Mouse (Mus musculus) olfactory bulb, adult 2 months (tissue): ENCODE measurements around the gene Snx1. TPM values are rescaled to one million over a fixed set of nuclear protein-coding genes. Genes with fewer than 3 reads are reported as not detected.

Source experiments
- H3K27ac ChIP-seq: fragments of 200-500 bp; 2 replicates; pipeline ENCODE4 v1.5.1; 2012; ENCODE audit warnings: low read depth, low read length; ENCODE audit not compliant: insufficient read depth
- H3K4me1 ChIP-seq: fragments of 200-500 bp; 2 replicates; pipeline ENCODE4 v1.6.1; 2012; ENCODE audit warnings: low read length; ENCODE audit not compliant: control insufficient read depth, insufficient read depth
- H3K4me3 ChIP-seq: fragments of 200-500 bp; 2 replicates; pipeline ENCODE4 v1.5.1; 2012; ENCODE audit warnings: mild to moderate bottlenecking, low read depth, low read length, moderate library complexity; ENCODE audit not compliant: insufficient read depth
- CTCF ChIP-seq: fragments of 200-500 bp; IDR thresholded peaks from 2 replicates; pipeline ENCODE4 v1.5.1; 2012; ENCODE audit warnings: low read depth, mild to moderate bottlenecking, low read length, moderate library complexity; ENCODE audit not compliant: insufficient read depth
- POLR2A ChIP-seq: fragments of 200-500 bp; IDR thresholded peaks from 2 replicates; pipeline ENCODE4 v1.6.1; 2012; ENCODE audit warnings: mild to moderate bottlenecking, low read depth, low read length, moderate library complexity; ENCODE audit not compliant: insufficient read depth
- WGBS: fragments of 180-500 bp; shearing (Covaris S2); methylation state at CpG from one replicate; pipeline ENCODE4 v1.1.7; 2018; 5-methylcytosine and 5-hydroxymethylcytosine counted together
- polyA plus RNA-seq: library from polyadenylated mRNA; stranded (reverse); fragments of >200 nt; gene quantifications from 2 replicates; pipeline ENCODE4 v1.2.4, GENCODE M21; 2012; ENCODE audit warnings: low replicate concordance; ENCODE audit not compliant: missing spikeins, insufficient read depth, insufficient read length

The Snx1 gene
- polyA plus RNA-seq, 1 experiment: not detected

DNA sequence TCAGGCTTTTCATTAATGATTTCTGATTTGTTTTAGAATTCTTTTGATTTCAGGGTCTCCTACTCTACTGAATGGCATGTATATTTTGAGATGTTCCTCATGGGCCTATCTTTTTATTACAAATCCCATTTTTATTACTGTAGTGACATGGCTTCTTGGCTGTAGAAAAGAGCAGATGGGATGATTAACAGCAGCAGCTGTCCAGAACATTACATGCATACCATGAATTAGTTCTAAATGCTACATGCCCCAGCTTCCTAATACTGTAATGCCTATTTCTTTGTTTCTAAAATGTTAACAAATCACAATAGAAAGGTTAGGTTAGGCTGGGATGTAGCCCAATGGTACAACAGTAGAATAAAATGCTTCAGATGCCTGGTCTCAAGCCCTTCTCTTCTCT lies 5.0 kb downstream of the Snx1 start:
- H3K4me3 ChIP-seq: no peak overlapping the region
- peaks cover 7% of the 10 kb centered on the region; the same call in 1 of the 2 replicates for H3K4me1 ChIP-seq
- TF ChIP-seq CTCF (no peak), POLR2A (no peak)
- no peak overlapping the region for H3K27ac ChIP-seq

DNA sequence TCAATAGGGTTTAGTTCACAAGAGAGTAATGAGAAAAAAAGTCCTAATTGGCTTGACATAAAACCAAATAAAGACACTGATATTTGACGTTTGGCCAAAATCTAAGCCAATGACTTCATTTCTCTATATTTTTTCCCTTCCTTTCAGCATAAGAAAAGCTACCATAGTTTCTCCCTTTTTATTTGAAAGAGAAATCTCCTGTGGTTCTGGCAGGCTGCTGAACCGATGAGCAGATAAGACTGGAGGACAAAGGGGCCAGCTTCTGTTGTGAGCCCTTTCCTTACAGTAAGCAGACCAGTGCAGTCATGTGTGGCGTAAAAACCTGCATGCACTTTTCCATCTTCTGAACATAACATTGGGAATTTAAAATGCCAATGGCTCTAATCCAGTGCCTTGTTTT lies 5.4 kb downstream of the Snx1 start:
- H3K27ac ChIP-seq: no peak overlapping the region
- WGBS: 62% methylated on average over 3 of the region's 3 CpGs
- TF ChIP-seq CTCF: no peak
- TF ChIP-seq POLR2A: no peak
- H3K4me1 ChIP-seq: peaks cover 7% of the 10 kb centered on the region; the same call in 1 of the 2 replicates
- H3K4me3 ChIP-seq: no peak overlapping the region

DNA sequence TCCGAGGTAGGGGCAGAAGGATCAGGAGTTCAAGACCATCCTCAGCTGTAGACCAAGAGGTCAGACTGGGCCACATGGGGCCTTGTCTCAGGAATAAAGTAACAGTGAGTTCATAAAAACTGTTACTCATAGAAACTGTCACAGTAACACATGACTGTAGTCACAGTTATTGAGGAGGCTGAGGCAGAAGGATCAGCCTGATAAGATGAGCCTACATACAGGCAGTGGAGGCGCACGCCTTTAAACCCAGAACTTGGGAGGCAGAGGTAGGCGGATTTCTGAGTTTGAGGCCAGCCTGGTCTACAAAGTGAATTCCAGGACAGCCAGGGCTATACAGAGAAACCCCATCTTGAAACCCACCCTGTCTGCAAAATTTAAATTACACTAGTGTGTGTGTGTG lies 6.3 kb downstream of the Snx1 start:
- TF ChIP-seq POLR2A (no peak), CTCF (no peak)
- Histone ChIP-seq H3K27ac (no peak overlapping the region), H3K4me1 (peaks cover 5% of the 10 kb centered on the region; the same call in 1 of the 2 replicates), H3K4me3 (no peak overlapping the region)
- 98% methylated on average over 4 of the region's 4 CpGs for WGBS

DNA sequence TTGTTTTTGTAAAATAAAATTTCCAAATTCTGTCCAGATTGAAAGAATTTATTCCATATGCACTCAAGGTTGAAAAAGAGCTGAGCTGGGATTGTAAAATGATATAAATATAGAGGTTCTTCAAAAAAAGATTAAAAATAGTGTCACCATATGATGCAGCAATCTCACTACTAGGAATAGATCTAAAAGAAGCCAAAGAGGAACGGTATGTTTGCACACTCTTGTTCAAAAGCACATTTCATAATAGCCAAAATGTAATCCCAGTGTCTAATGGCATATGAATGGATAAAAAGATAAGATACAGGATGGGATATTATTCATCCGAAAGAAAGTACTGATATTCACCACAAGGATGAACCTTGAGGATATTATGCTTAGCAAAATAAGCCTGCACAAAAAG lies 6.9 kb downstream of the Snx1 start:
- WGBS: 81% methylated on average over 2 of the region's 2 CpGs
- no peak overlapping the region for H3K4me3 ChIP-seq
- H3K4me1 ChIP-seq: peaks cover 5% of the 10 kb centered on the region; the same call in 1 of the 2 replicates
- TF ChIP-seq CTCF (no peak), POLR2A (no peak)
- H3K27ac ChIP-seq: no peak overlapping the region

DNA sequence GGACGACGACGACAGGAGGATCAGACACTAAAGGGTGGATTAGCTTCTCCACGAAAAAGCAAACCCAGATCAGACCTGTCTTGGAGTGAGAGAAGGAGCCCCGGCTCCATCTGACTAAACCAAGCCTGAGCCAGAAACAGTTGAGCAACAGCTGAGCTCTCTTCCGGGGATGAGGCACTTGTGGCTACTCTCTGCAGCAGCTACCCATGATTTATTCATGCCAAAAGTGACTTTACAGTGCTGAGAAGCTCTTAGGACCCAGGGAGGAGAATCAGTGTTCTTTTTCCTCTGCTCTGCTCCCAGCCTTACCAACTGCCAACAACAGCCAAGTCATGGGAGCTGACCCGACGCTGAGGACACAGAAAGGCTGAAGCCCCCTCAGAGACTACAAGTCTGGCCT lies 9.5 kb downstream of the Snx1 start:
- Histone ChIP-seq H3K27ac (no peak overlapping the region), H3K4me1 (peaks cover 5% of the 10 kb centered on the region; the same call in 1 of the 2 replicates), H3K4me3 (no peak overlapping the region)
- 42% methylated on average over 8 of the region's 8 CpGs for WGBS
- no peak for TF ChIP-seq POLR2A
- no peak for TF ChIP-seq CTCF

DNA sequence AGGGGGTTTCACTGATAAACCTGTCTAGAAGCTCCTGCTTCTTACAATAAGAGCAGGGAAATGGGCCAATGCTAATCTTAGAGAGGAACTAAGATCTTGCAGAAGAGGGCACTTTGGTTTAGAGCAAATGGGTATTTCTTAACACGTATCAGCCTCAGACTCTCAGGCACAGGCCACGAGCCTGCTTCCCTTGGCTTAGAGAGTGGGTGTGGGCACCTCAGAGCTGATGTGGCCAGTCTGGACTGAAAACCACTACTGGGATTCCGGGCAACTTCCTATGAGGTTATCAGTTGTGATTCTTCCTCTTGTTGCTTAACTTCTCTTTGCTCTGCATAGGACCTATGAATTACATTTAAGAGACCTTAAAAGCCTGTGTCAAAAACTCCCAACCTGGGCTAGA lies 12.0 kb downstream of the Snx1 start:
- TF ChIP-seq POLR2A: no peak
- no peak for TF ChIP-seq CTCF
- 95% methylated on average over 3 of the region's 3 CpGs for WGBS

DNA sequence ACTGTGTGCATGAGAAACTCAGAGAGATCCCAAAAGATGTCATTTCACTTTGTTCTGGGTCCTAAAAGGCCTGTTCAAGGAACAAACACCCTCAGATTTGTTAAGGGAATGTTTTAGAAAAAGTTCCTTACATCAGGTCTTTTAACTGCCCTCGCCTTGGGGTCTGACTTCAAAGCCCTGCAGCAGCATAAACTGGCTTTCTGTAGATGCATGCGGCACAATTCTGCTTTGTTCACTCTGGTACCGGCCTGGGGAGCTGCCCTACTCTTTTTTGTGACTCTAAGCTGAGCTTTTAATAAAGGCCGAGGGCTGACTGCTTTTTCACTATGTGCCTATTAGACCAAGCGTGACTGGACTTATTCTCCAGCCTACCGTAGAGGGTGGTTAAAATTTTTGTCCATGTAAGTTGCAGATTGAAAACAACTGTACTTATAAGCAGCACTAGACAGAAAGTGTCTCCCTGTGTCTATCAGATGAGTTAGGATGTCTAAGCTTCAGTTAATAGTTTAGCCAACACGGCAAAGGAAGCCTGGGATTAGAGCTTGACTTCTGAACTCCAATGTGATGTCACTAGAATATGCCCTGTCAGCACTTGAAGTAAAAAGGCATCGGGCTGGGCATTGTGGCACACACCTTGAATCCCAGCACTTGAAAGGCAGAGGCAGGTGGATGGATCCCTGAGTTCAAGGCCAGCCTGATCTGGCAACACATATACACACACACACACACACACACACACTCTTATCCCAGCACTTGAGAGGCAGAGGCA lies 15.6 kb downstream of the Snx1 start:
- 41% methylated on average over 8 of the region's 8 CpGs for WGBS
- H3K27ac ChIP-seq: no peak overlapping the region
- TF ChIP-seq POLR2A (no peak), CTCF (no peak)
- H3K4me1 ChIP-seq: no peaks in the 10 kb centered on the region
- no peak overlapping the region for H3K4me3 ChIP-seq

More for the DNA sequence above, 12.0 kb downstream of the Snx1 start:
- Histone ChIP-seq H3K4me3 (no peak overlapping the region), H3K27ac (no peak overlapping the region), H3K4me1 (peaks cover 5% of the 10 kb centered on the region; the same call in 1 of the 2 replicates)

DNA sequence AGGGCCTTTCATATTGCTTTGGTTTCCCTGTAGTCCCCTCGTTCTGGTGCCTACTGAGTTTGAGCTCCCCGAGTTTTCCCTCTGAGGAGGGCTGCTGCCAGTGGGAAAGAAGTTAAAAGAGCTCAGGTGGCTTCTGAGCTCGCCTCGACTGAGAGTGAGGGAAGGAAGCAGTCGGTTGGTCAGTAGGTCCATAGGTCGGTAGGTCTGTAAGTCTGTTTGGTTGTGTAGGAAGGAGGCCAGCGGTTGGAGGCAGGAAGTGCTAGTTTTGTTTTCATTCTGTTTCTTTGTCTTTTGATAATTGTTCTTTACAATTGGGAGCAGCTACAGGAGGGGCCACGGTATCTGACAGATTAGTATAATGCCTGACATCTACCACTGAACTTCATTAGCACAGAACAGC lies 16.3 kb downstream of the Snx1 start:
- Histone ChIP-seq H3K27ac (no peak overlapping the region), H3K4me1 (no peaks in the 10 kb centered on the region), H3K4me3 (no peak overlapping the region)
- TF ChIP-seq POLR2A: no peak
- no peak for TF ChIP-seq CTCF
- WGBS: 46% methylated on average over 8 of the region's 8 CpGs

DNA sequence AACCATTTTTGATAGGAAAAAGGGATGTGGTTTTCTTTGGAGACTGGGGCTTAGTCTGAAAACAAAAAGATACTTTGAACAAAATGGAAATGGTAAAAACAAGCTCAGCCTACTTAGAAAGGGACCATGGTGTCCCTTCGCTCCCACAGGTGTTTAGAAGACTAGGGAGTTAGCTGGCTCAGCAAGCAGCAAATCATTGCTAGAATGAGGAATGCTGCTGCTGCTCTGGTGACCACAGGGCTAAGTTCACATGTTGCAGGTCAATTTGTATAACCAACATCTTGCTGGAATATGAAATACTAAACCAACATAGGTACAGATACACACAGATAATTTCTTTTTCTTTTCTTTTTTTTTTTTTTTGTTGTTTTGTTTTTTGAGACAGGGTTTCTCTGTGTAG lies 16.8 kb downstream of the Snx1 start:
- Histone ChIP-seq H3K27ac (no peak overlapping the region), H3K4me3 (no peak overlapping the region), H3K4me1 (no peaks in the 10 kb centered on the region)
- 100% methylated on average over 1 of the region's 1 CpGs for WGBS
- TF ChIP-seq POLR2A: no peak
- TF ChIP-seq CTCF: no peak

DNA sequence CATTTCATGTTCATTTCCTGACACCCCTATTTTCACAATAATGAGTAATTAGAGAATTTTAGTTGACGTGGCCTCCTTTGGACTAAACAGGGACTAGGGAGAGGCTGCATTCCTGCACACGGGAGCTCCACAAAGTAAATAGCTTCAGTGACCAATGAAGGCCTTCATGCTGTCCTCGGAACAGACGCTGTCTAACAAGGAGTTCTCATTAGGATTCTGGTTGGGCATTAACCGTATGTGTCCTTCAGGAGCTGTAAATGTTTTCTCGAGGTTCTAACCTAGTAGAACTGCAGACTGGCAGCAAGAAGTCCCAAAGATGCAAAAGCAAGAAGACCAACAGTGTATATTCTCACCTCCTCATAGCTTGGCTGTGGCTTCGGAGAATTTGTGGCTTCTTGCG lies 21.2 kb downstream of the Snx1 start:
- TF ChIP-seq POLR2A (no peak), CTCF (no peak)
- H3K4me3 ChIP-seq: no peak overlapping the region
- no peak overlapping the region for H3K27ac ChIP-seq
- WGBS: 84% methylated on average over 8 of the region's 8 CpGs
- H3K4me1 ChIP-seq: peaks cover 9% of the 10 kb centered on the region; the same call in 1 of the 2 replicates
